Mouse (Mus musculus) MEL (cell line): ENCODE data around the gene Timd2. TPM values are rescaled to one million over a fixed set of nuclear protein-coding genes. Genes with fewer than 3 reads are reported as not detected.
"Not testable (repeated sequence)": the region's sequence is repeated elsewhere in the genome, so short reads cannot be mapped to it uniquely, and the experiment has no call there.

Source experiments
- DNase-seq: peaks from one replicate; pipeline ENCODE4 v3.0.0; 2011; ENCODE audit warnings: low read depth, low spot score
- H3K27ac ChIP-seq: 2 replicates; pipeline ENCODE4 v1.5.1; 2012; ENCODE audit warnings: low read depth, mild to moderate bottlenecking, control low read depth, low read length, moderate library complexity; ENCODE audit not compliant: control insufficient read depth
- H3K27me3 ChIP-seq, 2 experiments: fragments of 150-350 bp in 1 of 2; sonication (generic) in 1 of 2; 2 replicates each; pipeline ENCODE4 v1.6.1; 2012; ENCODE audit warnings: low read length in 2 of 2, mild to moderate bottlenecking in 2 of 2, improper control_type of control experiment in 1 of 2, moderate library complexity in 1 of 2; ENCODE audit not compliant: insufficient read depth in 2 of 2, control insufficient read depth in 1 of 2
- H3K36me3 ChIP-seq, 2 experiments: 2 replicates each; pipeline ENCODE4 v1.6.1; 2012 to 2014; ENCODE audit warnings: low read length in 2 of 2, improper control_type of control experiment in 1 of 2, inconsistent platforms in 1 of 2, mild to moderate bottlenecking in 1 of 2; ENCODE audit not compliant: insufficient read depth in 2 of 2, control insufficient read depth in 1 of 2
- H3K4me1 ChIP-seq, 2 experiments: fragments of 150-350 bp in 1 of 2; sonication (generic) in 1 of 2; 2 replicates each; pipeline ENCODE4 v1.6.1; 2012; ENCODE audit warnings: low read length in 2 of 2, improper control_type of control experiment in 1 of 2, mild to moderate bottlenecking in 1 of 2; ENCODE audit not compliant: insufficient read depth in 2 of 2, control insufficient read depth in 1 of 2
- H3K4me3 ChIP-seq, 2 experiments: fragments of 150-350 bp in 1 of 2; sonication (generic) in 1 of 2; 2 replicates each; pipeline ENCODE4 v1.5.1; 2012; ENCODE audit warnings: low read depth in 2 of 2, low read length in 2 of 2, mild to moderate bottlenecking in 2 of 2, moderate library complexity in 2 of 2, control low read depth in 1 of 2, improper control_type of control experiment in 1 of 2; ENCODE audit not compliant: control insufficient read depth in 1 of 2, insufficient read depth in 1 of 2
- H3K79me2 ChIP-seq: 2 replicates; pipeline ENCODE4 v1.6.1; 2012; ENCODE audit warnings: mild to moderate bottlenecking, low read length, moderate library complexity; ENCODE audit not compliant: control insufficient read depth, poor library complexity, insufficient read depth
- H3K9ac ChIP-seq: 2 replicates; pipeline ENCODE4 v1.6.1; 2012; ENCODE audit warnings: low read depth, mild to moderate bottlenecking, control low read depth, low read length, moderate library complexity; ENCODE audit not compliant: control insufficient read depth, poor library complexity, severe bottlenecking
- H3K9me3 ChIP-seq: fragments of 150-350 bp; sonication (generic); replicated peaks from 2 replicates; pipeline ENCODE4 v1.6.1; 2012; ENCODE audit warnings: mild to moderate bottlenecking, low read length, improper control_type of control experiment, moderate library complexity; ENCODE audit not compliant: insufficient read depth
- BHLHE40 ChIP-seq: IDR thresholded peaks from 2 replicates; pipeline ENCODE4 v1.6.1; 2012; ENCODE audit warnings: low read depth, mild to moderate bottlenecking, inconsistent platforms, low read length, improper control_type of control experiment, borderline replicate concordance
- CHD1 ChIP-seq: IDR thresholded peaks from 2 replicates; pipeline ENCODE4 v1.6.1; 2012; ENCODE audit warnings: low read depth, mild to moderate bottlenecking, inconsistent platforms, low read length, improper control_type of control experiment
- CTCF ChIP-seq, 3 experiments: IDR thresholded peaks in 2 of 3; conservative IDR thresholded peaks in 1 of 3; 2 replicates each; pipeline ENCODE4 v1.5.1; 2011 to 2012; ENCODE audit warnings: low read length in 3 of 3, low read depth in 2 of 3, mild to moderate bottlenecking in 2 of 3, improper control_type of control experiment in 1 of 3, inconsistent platforms in 1 of 3, mixed read lengths in 1 of 3, moderate library complexity in 1 of 3; ENCODE audit not compliant: control insufficient read depth in 1 of 3, insufficient read depth in 1 of 3, poor library complexity in 1 of 3, severe bottlenecking in 1 of 3
- EP300 ChIP-seq, 2 experiments: IDR thresholded peaks; 2 replicates each; pipeline ENCODE4 v1.6.1; 2011; ENCODE audit warnings: improper control_type of control experiment in 2 of 2, low read length in 2 of 2, low read depth in 1 of 2, mild to moderate bottlenecking in 1 of 2
- GABPA ChIP-seq: IDR thresholded peaks from 2 replicates; pipeline ENCODE4 v1.6.1; 2012; ENCODE audit warnings: low read depth, mild to moderate bottlenecking, inconsistent platforms, low read length, improper control_type of control experiment, moderate library complexity
- GATA1 ChIP-seq: IDR thresholded peaks from 2 replicates; pipeline ENCODE4 v1.6.1; 2011; ENCODE audit warnings: low read depth, low read length, improper control_type of control experiment
- HCFC1 ChIP-seq: IDR thresholded peaks from 2 replicates; pipeline ENCODE4 v1.6.1; 2012; ENCODE audit warnings: low read depth, mild to moderate bottlenecking, inconsistent platforms, low read length, improper control_type of control experiment, moderate library complexity
- KAT2A ChIP-seq: conservative IDR thresholded peaks from 2 replicates; pipeline ENCODE4 v1.6.1; 2012; ENCODE audit warnings: low read depth, low read length, improper control_type of control experiment, inconsistent platforms
- MAFK ChIP-seq: IDR thresholded peaks from 2 replicates; pipeline ENCODE4 v1.6.1; 2011; ENCODE audit warnings: low read depth, mild to moderate bottlenecking, low read length, improper control_type of control experiment, borderline replicate concordance
- MAX ChIP-seq: IDR thresholded peaks from 2 replicates; pipeline ENCODE4 v1.6.1; 2011; ENCODE audit warnings: low read length, improper control_type of control experiment
- MAZ ChIP-seq: IDR thresholded peaks from 2 replicates; pipeline ENCODE4 v1.6.1; 2012; ENCODE audit warnings: low read depth, mild to moderate bottlenecking, inconsistent platforms, low read length, improper control_type of control experiment
- MEF2A ChIP-seq: IDR thresholded peaks from 2 replicates; pipeline ENCODE4 v1.6.1; 2014; ENCODE audit warnings: low read depth, mild to moderate bottlenecking, inconsistent platforms, low read length, improper control_type of control experiment; ENCODE audit not compliant: poor library complexity, insufficient replicate concordance, severe bottlenecking; ENCODE audit errors: extremely low read depth
- MYC ChIP-seq: IDR thresholded peaks from 2 replicates; pipeline ENCODE4 v1.6.1; 2011; ENCODE audit warnings: low read depth, mild to moderate bottlenecking, low read length, improper control_type of control experiment, moderate library complexity
- NRF1 ChIP-seq: IDR thresholded peaks from 2 replicates; pipeline ENCODE4 v1.6.1; 2014; ENCODE audit warnings: low read depth, mild to moderate bottlenecking, inconsistent platforms, low read length, improper control_type of control experiment, moderate library complexity; ENCODE audit not compliant: poor library complexity, insufficient read depth, severe bottlenecking
- POLR2AphosphoS2 ChIP-seq: IDR thresholded peaks from 2 replicates; pipeline ENCODE4 v1.6.1; 2011; ENCODE audit warnings: low read length, improper control_type of control experiment
- POLR2AphosphoS5 ChIP-seq: IDR thresholded peaks from 2 replicates; pipeline ENCODE4 v1.6.1; 2012; ENCODE audit warnings: low read depth, borderline replicate concordance, mild to moderate bottlenecking, inconsistent platforms, low read length, moderate library complexity, mixed read lengths
- RAD21 ChIP-seq: IDR thresholded peaks from 2 replicates; pipeline ENCODE4 v1.6.1; 2011; ENCODE audit warnings: mild to moderate bottlenecking, low read depth, low read length, improper control_type of control experiment
- RCOR1 ChIP-seq: IDR thresholded peaks from 2 replicates; pipeline ENCODE4 v1.6.1; 2012; ENCODE audit warnings: low read depth, mild to moderate bottlenecking, inconsistent platforms, low read length, improper control_type of control experiment
- SIN3A ChIP-seq: IDR thresholded peaks from 2 replicates; pipeline ENCODE4 v1.6.1; 2012; ENCODE audit warnings: low read length, improper control_type of control experiment, inconsistent platforms
- SMC3 ChIP-seq: IDR thresholded peaks from 2 replicates; pipeline ENCODE4 v1.6.1; 2011; ENCODE audit warnings: low read depth, low read length, improper control_type of control experiment
- TAL1 ChIP-seq: IDR thresholded peaks from 2 replicates; pipeline ENCODE4 v1.6.1; 2012; ENCODE audit warnings: mild to moderate bottlenecking, inconsistent platforms, low read length, moderate library complexity, mixed read lengths
- TBP ChIP-seq: IDR thresholded peaks from 2 replicates; pipeline ENCODE4 v1.8.0; 2011; ENCODE audit warnings: low read depth, low read length, improper control_type of control experiment
- TCF12 ChIP-seq: IDR thresholded peaks from 2 replicates; pipeline ENCODE4 v1.6.1; 2014; ENCODE audit warnings: low read depth, mild to moderate bottlenecking, inconsistent platforms, low read length, improper control_type of control experiment, moderate library complexity
- UBTF ChIP-seq: IDR thresholded peaks from 2 replicates; pipeline ENCODE4 v1.6.1; 2012; ENCODE audit warnings: low read depth, mild to moderate bottlenecking, inconsistent platforms, low read length, improper control_type of control experiment, moderate library complexity, borderline replicate concordance; ENCODE audit not compliant: insufficient read depth
- ZC3H11A ChIP-seq: IDR thresholded peaks from 2 replicates; pipeline ENCODE4 v1.6.1; 2012; ENCODE audit warnings: low read depth, mild to moderate bottlenecking, inconsistent platforms, low read length, improper control_type of control experiment
- ZNF384 ChIP-seq: IDR thresholded peaks from 2 replicates; pipeline ENCODE4 v1.6.1; 2012; ENCODE audit warnings: low read depth, mild to moderate bottlenecking, inconsistent platforms, low read length, improper control_type of control experiment
- polyA plus RNA-seq, 2 experiments: library from polyadenylated mRNA; stranded (reverse) in 1 of 2; unstranded in 1 of 2; fragments of >175 nt in 1 of 2; fragments of >200 nt in 1 of 2; gene quantifications; 2 replicates each; pipeline versions ENCODE4 v1.2.1 to v1.2.4; 2012; ENCODE audit warnings: low replicate concordance in 2 of 2, low read depth in 1 of 2; ENCODE audit not compliant: insufficient read length in 2 of 2, insufficient read depth in 1 of 2, missing spikeins in 1 of 2
- total RNA-seq: library from RNA; depleted of rRNA; stranded (reverse); fragments of 300-350 nt; gene quantifications from 2 replicates; pipeline ENCODE4 v1.2.3, GENCODE M21; 2012

Timd2 gene
- total and polyA plus RNA-seq, 3 experiments, result not detected

- Histone ChIP-seq H3K27ac (no peak overlapping the region), H3K27me3 (peaks cover 0 to 2% of the 10 kb centered on the region in 2 experiments; a peak in 1 of 4 replicates), H3K4me1 (no peaks in the 10 kb centered on the region), H3K36me3 (no peaks in the 10 kb centered on the region), H3K79me2 (no peaks in the 10 kb centered on the region), H3K9ac (no peak overlapping the region), H3K4me3 (no peak overlapping the region), H3K9me3 (no peaks in the 10 kb centered on the region)
- no peak for DNase-seq
- TF ChIP-seq TCF12 (no peak), SMC3 (peak; percentile 8; the same call in 1 of the 2 replicates)
These were observed 70.3 kb downstream of the Timd2 start for GRCm38 (mm10) chr11:46636568-46636967.

- H3K4me1 ChIP-seq, H3K9ac ChIP-seq, H3K4me3 ChIP-seq, H3K27me3 ChIP-seq, H3K36me3 ChIP-seq, H3K9me3 ChIP-seq, H3K79me2 ChIP-seq, H3K27ac ChIP-seq, DNase-seq: not testable (repeated sequence)
These were observed 71.3 kb downstream of the Timd2 start for GRCm38 (mm10) chr11:46635516-46635915.

GRCm38 (mm10) chr11:46631635-46632034 lies 75.2 kb downstream of the Timd2 start:
- Histone ChIP-seq H3K27me3 (no peaks in the 10 kb centered on the region), H3K4me1 (no peaks in the 10 kb centered on the region), H3K9ac (no peak overlapping the region), H3K79me2 (no peaks in the 10 kb centered on the region), H3K27ac (no peak overlapping the region), H3K36me3 (no peaks in the 10 kb centered on the region), H3K9me3 (no peaks in the 10 kb centered on the region), H3K4me3 (no peak overlapping the region)
- peak; percentile 14 for DNase-seq
- TF ChIP-seq CHD1, result no peak
- TF ChIP-seq SMC3, result peak; percentile 62
- TF ChIP-seq CTCF (IDR thresholded peaks at IDR 0.05 in 2 of 3, conservative IDR thresholded peaks at IDR 0.05 in 1 of 3; ENCODE audit: control insufficient read depth in 1 of 3, insufficient read depth in 1 of 3, low read depth in 2 of 3, low read length in 3 of 3, poor library complexity in 1 of 3, severe bottlenecking in 1 of 3), result peak; percentile 24 to 63 (median 58)
- no peak for TF ChIP-seq BHLHE40
- TF ChIP-seq ZNF384, result no peak
- TF ChIP-seq TAL1, result no peak
- no peak for TF ChIP-seq GATA1
- TF ChIP-seq KAT2A, result no peak
- TF ChIP-seq UBTF, result no peak
- no peak for TF ChIP-seq NRF1
- no peak for TF ChIP-seq MAFK
- TF ChIP-seq HCFC1, result no peak
- TF ChIP-seq POLR2AphosphoS2, result no peak
- no peak for TF ChIP-seq MAZ
- TF ChIP-seq MAX, result no peak
- TF ChIP-seq MEF2A, result no peak
- TF ChIP-seq ZC3H11A, result peak; percentile 26; the same call in 1 of the 2 replicates
- TF ChIP-seq RCOR1, result no peak
- no peak for TF ChIP-seq MYC
- no peak for TF ChIP-seq SIN3A
- no peak for TF ChIP-seq GABPA
- TF ChIP-seq RAD21, result peak; percentile 46
- no peak for TF ChIP-seq POLR2AphosphoS5
- no peak for TF ChIP-seq EP300 (IDR thresholded peaks at IDR 0.05; ENCODE audit: low read depth in 1 of 2, low read length in 2 of 2)
- no peak for TF ChIP-seq TCF12
- no peak for TF ChIP-seq TBP
